Mouse (Mus musculus) CH12.LX (cell line): ENCODE data around the gene Luzp2. TPM values are rescaled to one million over a fixed set of nuclear protein-coding genes. Genes with fewer than 3 reads are reported as not detected.

Experiments
- DNase-seq: peaks from one replicate; pipeline ENCODE4 v3.0.0-alpha.2; 2013; ENCODE audit errors: extremely low read depth
- H3K27ac ChIP-seq: 2 replicates; pipeline ENCODE4 v1.5.1; 2012; ENCODE audit warnings: low read depth, mild to moderate bottlenecking, control low read depth, moderate library complexity; ENCODE audit not compliant: insufficient read depth
- H3K27me3 ChIP-seq: replicated peaks from 2 replicates; pipeline ENCODE3; 2012; ENCODE audit warnings: inconsistent platforms
- H3K36me3 ChIP-seq, 2 experiments: replicated peaks in 1 of 2; 2 replicates each; pipeline versions ENCODE3 to v1.6.1; 2012; ENCODE audit warnings: inconsistent platforms in 1 of 2, low read length in 1 of 2, mild to moderate bottlenecking in 1 of 2, mixed read lengths in 1 of 2, moderate library complexity in 1 of 2; ENCODE audit not compliant: control insufficient read depth in 1 of 2, insufficient read depth in 1 of 2
- H3K4me1 ChIP-seq, 2 experiments: 2 replicates each; pipeline ENCODE4 v1.6.1; 2012; ENCODE audit warnings: inconsistent platforms in 1 of 2, moderate library complexity in 1 of 2; ENCODE audit not compliant: insufficient read depth in 2 of 2, control insufficient read depth in 1 of 2
- H3K4me2 ChIP-seq: 2 replicates; pipeline ENCODE4 v1.6.1; 2012; ENCODE audit warnings: low read depth, mild to moderate bottlenecking, control low read depth; ENCODE audit not compliant: poor library complexity, insufficient read depth, severe bottlenecking
- H3K4me3 ChIP-seq, 3 experiments: fragments of 150-350 bp in 1 of 3; sonication (generic) in 1 of 3; replicated peaks in 1 of 3; 2 replicates each; pipeline versions ENCODE3 to v1.5.1; 2011 to 2012; ENCODE audit warnings: low read depth in 2 of 3, low read length in 2 of 3, mild to moderate bottlenecking in 2 of 3, moderate library complexity in 2 of 3, control low read depth in 1 of 3, improper control_type of control experiment in 1 of 3, inconsistent platforms in 1 of 3, mixed read lengths in 1 of 3; ENCODE audit not compliant: poor library complexity in 1 of 3
- H3K79me2 ChIP-seq: replicated peaks from 2 replicates; pipeline ENCODE4 v1.6.1; 2012; ENCODE audit warnings: mild to moderate bottlenecking, moderate library complexity; ENCODE audit not compliant: control insufficient read depth, poor library complexity, insufficient read depth, severe bottlenecking; ENCODE audit errors: extremely low read depth
- H3K9ac ChIP-seq: 2 replicates; pipeline ENCODE4 v1.6.1; 2012; ENCODE audit warnings: low read depth, mild to moderate bottlenecking, control low read depth, moderate library complexity; ENCODE audit not compliant: insufficient read depth
- H3K9me3 ChIP-seq: replicated peaks from 2 replicates; pipeline ENCODE3; 2012; ENCODE audit warnings: low read length, inconsistent platforms, mixed read lengths
- CHD1 ChIP-seq: IDR thresholded peaks from 2 replicates; pipeline ENCODE4 v1.6.1; 2012; ENCODE audit warnings: low read depth, low read length, improper control_type of control experiment, inconsistent platforms
- CHD2 ChIP-seq: IDR thresholded peaks from 2 replicates; pipeline ENCODE4 v1.6.1; 2011; ENCODE audit warnings: low read length, improper control_type of control experiment
- E2F4 ChIP-seq: IDR thresholded peaks from 2 replicates; pipeline ENCODE4 v1.6.1; 2011; ENCODE audit warnings: low read depth, low read length, improper control_type of control experiment; ENCODE audit not compliant: insufficient replicate concordance
- ELF1 ChIP-seq: IDR thresholded peaks from 2 replicates; pipeline ENCODE4 v1.6.1; 2014; ENCODE audit warnings: low read depth, mild to moderate bottlenecking, inconsistent platforms, low read length, improper control_type of control experiment
- EP300 ChIP-seq: IDR thresholded peaks from 2 replicates; pipeline ENCODE4 v1.6.1; 2011; ENCODE audit warnings: low read length, improper control_type of control experiment
- ETS1 ChIP-seq: conservative IDR thresholded peaks from 2 replicates; pipeline ENCODE4 v1.6.1; 2012; ENCODE audit warnings: low read depth, mild to moderate bottlenecking, inconsistent platforms, low read length, improper control_type of control experiment, moderate library complexity
- GABPA ChIP-seq: IDR thresholded peaks from 2 replicates; pipeline ENCODE4 v1.6.1; 2012; ENCODE audit warnings: low read depth, low read length, improper control_type of control experiment, inconsistent platforms; ENCODE audit not compliant: insufficient replicate concordance
- IRF4 ChIP-seq: IDR thresholded peaks from 2 replicates; pipeline ENCODE4 v1.6.1; 2014; ENCODE audit warnings: low read depth, mild to moderate bottlenecking, inconsistent platforms, low read length, improper control_type of control experiment
- JUN ChIP-seq: IDR thresholded peaks from 2 replicates; pipeline ENCODE4 v1.6.1; 2011; ENCODE audit warnings: low read depth, mild to moderate bottlenecking, low read length, improper control_type of control experiment, moderate library complexity; ENCODE audit not compliant: insufficient read depth
- JUND ChIP-seq: conservative IDR thresholded peaks from 2 replicates; pipeline ENCODE4 v1.6.1; 2011; ENCODE audit warnings: low read depth, low read length, improper control_type of control experiment
- KAT2A ChIP-seq: IDR thresholded peaks from 2 replicates; pipeline ENCODE4 v1.6.1; 2012; ENCODE audit warnings: low read length, improper control_type of control experiment, inconsistent platforms; ENCODE audit not compliant: insufficient replicate concordance
- MAFK ChIP-seq: IDR thresholded peaks from 2 replicates; pipeline ENCODE4 v1.6.1; 2011; ENCODE audit warnings: low read length, improper control_type of control experiment; ENCODE audit not compliant: insufficient replicate concordance
- MAZ ChIP-seq: IDR thresholded peaks from 2 replicates; pipeline ENCODE4 v1.6.1; 2012; ENCODE audit warnings: low read depth, mild to moderate bottlenecking, inconsistent platforms, low read length, improper control_type of control experiment, moderate library complexity
- MEF2A ChIP-seq: IDR thresholded peaks from 2 replicates; pipeline ENCODE4 v1.6.1; 2014; ENCODE audit warnings: low read depth, mild to moderate bottlenecking, inconsistent platforms, low read length, improper control_type of control experiment, borderline replicate concordance
- MXI1 ChIP-seq: IDR thresholded peaks from 2 replicates; pipeline ENCODE4 v1.6.1; 2011; ENCODE audit warnings: mild to moderate bottlenecking, low read depth, low read length, improper control_type of control experiment
- MYC ChIP-seq: IDR thresholded peaks from 2 replicates; pipeline ENCODE4 v1.6.1; 2011; ENCODE audit warnings: low read depth, mild to moderate bottlenecking, improper control_type of control experiment, low read length
- NRF1 ChIP-seq: IDR thresholded peaks from 2 replicates; pipeline ENCODE4 v1.6.1; 2014; ENCODE audit warnings: low read depth, mild to moderate bottlenecking, inconsistent platforms, low read length, improper control_type of control experiment, moderate library complexity
- POLR2AphosphoS2 ChIP-seq: IDR thresholded peaks from 2 replicates; pipeline ENCODE4 v1.6.1; 2011; ENCODE audit warnings: low read depth, low read length, improper control_type of control experiment
- RAD21 ChIP-seq: IDR thresholded peaks from 2 replicates; pipeline ENCODE4 v1.6.1; 2011; ENCODE audit warnings: low read depth, mild to moderate bottlenecking, low read length, improper control_type of control experiment, moderate library complexity
- RCOR1 ChIP-seq: conservative IDR thresholded peaks from 2 replicates; pipeline ENCODE4 v1.6.1; 2012; ENCODE audit warnings: low read depth, mild to moderate bottlenecking, inconsistent platforms, low read length, improper control_type of control experiment
- SIN3A ChIP-seq: IDR thresholded peaks from 2 replicates; pipeline ENCODE4 v1.6.1; 2012; ENCODE audit warnings: low read length, improper control_type of control experiment, inconsistent platforms
- SMC3 ChIP-seq: IDR thresholded peaks from 2 replicates; pipeline ENCODE4 v1.6.1; 2011; ENCODE audit warnings: low read depth, low read length, improper control_type of control experiment
- TCF12 ChIP-seq: IDR thresholded peaks from 2 replicates; pipeline ENCODE4 v1.6.1; 2014; ENCODE audit warnings: low read depth, mild to moderate bottlenecking, inconsistent platforms, low read length, improper control_type of control experiment
- UBTF ChIP-seq: IDR thresholded peaks from 2 replicates; pipeline ENCODE4 v1.6.1; 2012; ENCODE audit warnings: low read depth, mild to moderate bottlenecking, inconsistent platforms, low read length, improper control_type of control experiment, moderate library complexity
- USF1 ChIP-seq: IDR thresholded peaks from 2 replicates; pipeline ENCODE4 v1.6.1; 2014; ENCODE audit warnings: low read depth, mild to moderate bottlenecking, inconsistent platforms, low read length, improper control_type of control experiment
- USF2 ChIP-seq: conservative IDR thresholded peaks from 2 replicates; pipeline ENCODE4 v1.6.1; 2011; ENCODE audit warnings: low read depth, low read length, improper control_type of control experiment
- ZC3H11A ChIP-seq: IDR thresholded peaks from 2 replicates; pipeline ENCODE4 v1.6.1; 2012; ENCODE audit warnings: low read depth, mild to moderate bottlenecking, inconsistent platforms, low read length, improper control_type of control experiment
- ZKSCAN1 ChIP-seq: IDR thresholded peaks from 2 replicates; pipeline ENCODE4 v1.6.1; 2012; ENCODE audit warnings: low read depth, inconsistent platforms, low read length, improper control_type of control experiment, borderline replicate concordance
- ZMIZ1 ChIP-seq: IDR thresholded peaks from 2 replicates; pipeline ENCODE4 v1.6.1; 2012; ENCODE audit warnings: low read depth, mild to moderate bottlenecking, inconsistent platforms, low read length, improper control_type of control experiment
- dilution Hi-C: fragments of 300-500 bp; cut with MboI; formaldehyde crosslinking; loops from 2 replicates; pipeline ENCODE4 v1.14.3; 2020; ENCODE audit warnings: low sequenced_read_pairs; ENCODE audit not compliant: extremely low pct_unique_long_range_greater_than_20kb, extremely low pct_ligation_motif_present
- in situ Hi-C: fragments of 300-500 bp; cut with MboI; formaldehyde crosslinking; loops from 3 replicates; pipeline ENCODE4 v1.14.3; 2019; ENCODE audit warnings: low sequenced_read_pairs, low pct_ligation_motif_present, low pct_unique_long_range_greater_than_20kb, mixed read lengths
- polyA plus RNA-seq: library from polyadenylated mRNA; unstranded; fragments of >175 nt; gene quantifications from 2 replicates; pipeline ENCODE4 v1.2.1, GENCODE M21; 2012; ENCODE audit warnings: low read depth; ENCODE audit not compliant: insufficient read length
- total RNA-seq, 2 experiments: library from RNA; depleted of rRNA; stranded (reverse); fragments of 300-350 nt in 1 of 2; fragments of >200 nt in 1 of 2; gene quantifications; 2 replicates each; pipeline ENCODE4 v1.2.3; 2012 to 2014

Gene Luzp2
- total and polyA plus RNA-seq, 3 experiments: not detected

DNA sequence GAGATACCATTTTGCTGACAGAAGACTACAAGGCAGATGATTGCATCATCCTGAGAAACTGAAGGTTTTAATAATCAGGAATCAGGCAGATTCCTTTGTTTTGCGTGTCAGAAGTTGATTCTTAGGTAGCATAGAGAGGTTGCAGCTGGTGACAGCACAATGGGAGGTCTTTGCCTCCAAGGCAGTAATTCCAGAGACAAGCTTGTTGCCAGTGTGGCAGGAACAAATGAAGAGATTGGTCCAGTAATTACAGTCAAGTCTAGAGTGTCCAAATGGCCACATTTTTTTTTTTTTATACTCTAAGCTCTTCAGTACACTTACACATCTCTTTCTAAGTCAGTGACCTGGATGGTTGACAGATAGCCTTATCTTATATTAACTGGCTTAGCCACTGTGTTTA is 78.7 kb downstream of the Luzp2 start:
- no peak for DNase-seq
- TF ChIP-seq E2F4 (no peak), GABPA (no peak), IRF4 (no peak), RCOR1 (no peak), ELF1 (no peak), POLR2AphosphoS2 (no peak), MXI1 (no peak), MAZ (no peak), RAD21 (no peak), CHD1 (no peak), ETS1 (no peak), KAT2A (no peak), USF1 (no peak), MAFK (no peak), NRF1 (no peak), JUN (no peak), USF2 (no peak)
- Histone ChIP-seq H3K4me2 (no peak overlapping the region), H3K27ac (no peak overlapping the region), H3K4me3 (no peak overlapping the region), H3K79me2 (no peaks in the 10 kb centered on the region), H3K9ac (no peak overlapping the region), H3K36me3 (no peaks in the 10 kb centered on the region), H3K27me3 (no peaks in the 10 kb centered on the region), H3K4me1 (no peaks in the 10 kb centered on the region), H3K9me3 (peaks cover 18% of the 10 kb centered on the region)
- dilution Hi-C loops (no loop called here), in situ Hi-C loops (no loop called here)

DNA sequence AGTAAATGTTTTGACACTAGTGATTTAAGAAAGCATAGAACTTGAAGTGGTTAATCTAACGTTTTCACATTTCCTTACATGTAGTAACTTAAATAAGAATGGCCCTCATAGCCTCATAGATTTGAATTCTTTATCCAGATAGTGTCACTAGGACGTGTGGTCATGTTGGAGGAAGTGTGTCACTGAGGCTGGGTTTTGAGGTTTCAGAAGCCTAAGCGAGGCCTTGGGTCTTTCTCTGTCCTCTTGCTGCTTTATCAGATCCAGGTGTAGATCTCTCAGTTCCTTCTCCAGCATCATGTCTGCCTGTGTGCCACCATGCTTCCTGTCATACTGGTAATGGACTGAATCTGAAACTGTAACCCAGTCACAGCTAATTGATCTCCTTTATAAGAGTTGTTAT is 86.7 kb downstream of the Luzp2 start:
- Histone ChIP-seq H3K4me3 (no peak overlapping the region), H3K9ac (no peak overlapping the region), H3K4me1 (no peaks in the 10 kb centered on the region), H3K27ac (no peak overlapping the region), H3K27me3 (no peaks in the 10 kb centered on the region), H3K4me2 (no peak overlapping the region), H3K79me2 (no peaks in the 10 kb centered on the region), H3K9me3 (peaks cover 6% of the 10 kb centered on the region), H3K36me3 (no peaks in the 10 kb centered on the region)
- in situ Hi-C loops (no loop called here), dilution Hi-C loops (no loop called here)
- no peak for DNase-seq
- TF ChIP-seq ETS1 (no peak), IRF4 (no peak), MEF2A (no peak), SIN3A (no peak), MAZ (no peak), EP300 (no peak), TCF12 (no peak), ZC3H11A (no peak), JUND (no peak), ZKSCAN1 (no peak), MXI1 (no peak), SMC3 (no peak), ZMIZ1 (no peak), CHD2 (no peak), GABPA (no peak), UBTF (no peak), USF2 (no peak), ELF1 (no peak), CHD1 (no peak), MYC (no peak)
